Mouse (Mus musculus): ENCODE measurements around the gene Mutyh.
A peak's percentile ranks its signal among the peaks of the same experiment; 100 is the strongest.
"Not testable (repeated sequence)": the region's sequence is repeated elsewhere in the genome, so short reads cannot be mapped to it uniquely, and the experiment has no call there.

The Mutyh gene

DNA sequence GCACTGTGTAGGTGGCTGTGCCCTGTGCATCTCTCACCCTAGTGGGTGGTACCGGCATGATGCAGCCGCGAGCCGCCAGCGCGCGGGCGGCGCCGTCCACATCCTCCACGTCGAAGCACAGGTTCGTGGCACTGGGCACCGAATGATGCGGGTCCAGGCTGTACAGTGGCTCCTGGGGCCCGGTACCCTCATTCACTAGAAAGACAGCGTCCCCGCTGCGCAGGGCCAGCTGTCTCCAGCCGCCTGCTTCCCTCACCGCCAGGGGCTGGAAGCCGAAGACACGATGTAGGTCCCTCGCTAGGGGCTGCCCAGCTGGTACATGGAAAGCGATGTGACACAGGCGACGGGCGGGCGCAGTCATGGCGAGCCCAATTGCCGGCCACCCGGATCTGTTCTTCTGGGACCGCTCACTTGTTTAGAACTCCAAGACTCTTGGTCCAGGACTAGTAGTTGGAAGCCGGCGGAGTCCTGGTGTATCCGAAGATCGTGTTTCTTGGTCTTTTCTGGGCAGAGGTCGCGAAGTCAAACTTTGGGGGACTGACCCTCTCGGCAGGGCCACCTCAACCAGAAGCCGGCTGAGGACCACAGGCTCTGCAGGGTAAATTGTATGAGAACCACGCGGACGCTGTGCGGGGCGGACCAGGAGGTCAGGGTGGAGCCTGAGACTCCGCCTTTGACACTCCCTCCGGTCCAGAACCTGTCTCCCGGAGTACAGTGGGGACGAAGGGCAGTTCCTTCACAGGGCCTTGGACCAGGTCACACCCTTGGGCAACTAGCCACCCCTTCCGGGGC, 13.6 kb downstream of the Mutyh start:
- DNase-seq (ENCODE audit: low read depth, low spot score), result peak; percentile 73

DNA sequence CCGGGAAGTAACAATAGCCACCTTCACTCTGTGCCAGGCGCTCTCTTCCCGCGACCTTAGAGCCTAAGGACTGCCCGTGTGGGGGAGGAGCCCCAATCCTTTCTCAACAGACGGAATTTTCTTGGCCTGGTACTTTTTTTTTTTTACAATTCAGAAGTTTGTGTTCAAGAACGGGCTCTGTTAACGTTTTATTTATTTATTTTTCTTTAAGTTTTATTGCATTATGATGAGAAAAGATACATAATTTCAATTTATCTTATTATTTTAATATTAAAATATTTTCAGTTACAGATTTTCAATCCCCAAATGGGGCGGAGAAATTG, 14.1 kb downstream of the Mutyh start, which contains the start of gene Hpdl:
Gene Hpdl, minus strand, starts transcription at position 14 of the 323 bp plus-strand sequence.
- DNase-seq (ENCODE audit: low read depth, low spot score), result no peak

DNA sequence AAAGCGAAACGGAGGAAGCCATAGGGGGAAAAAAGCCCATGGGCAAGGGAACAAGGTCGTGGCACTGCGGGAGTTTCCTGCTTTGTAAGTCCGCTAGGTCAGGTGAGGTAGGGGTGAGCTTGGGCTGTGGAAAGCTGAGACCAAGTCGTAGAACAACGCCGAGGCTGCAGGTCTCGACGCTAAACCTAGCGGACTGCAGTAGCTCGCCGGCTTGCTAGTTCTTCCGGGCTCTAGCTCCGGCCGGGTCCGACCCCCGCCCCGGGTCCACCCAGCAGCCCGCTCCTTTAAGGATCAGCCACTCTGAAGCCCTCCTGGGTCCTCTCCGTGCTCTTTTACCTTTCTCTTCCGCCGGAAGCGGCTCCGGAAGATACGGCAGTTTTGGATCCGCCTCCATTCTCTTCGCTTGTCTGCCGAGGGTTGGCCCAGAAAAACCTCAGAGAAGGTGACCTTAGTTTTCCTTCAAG, 17.1 kb downstream of the Mutyh start:
- DNase-seq (ENCODE audit: low read depth, low spot score), result peak; percentile 69

DNA sequence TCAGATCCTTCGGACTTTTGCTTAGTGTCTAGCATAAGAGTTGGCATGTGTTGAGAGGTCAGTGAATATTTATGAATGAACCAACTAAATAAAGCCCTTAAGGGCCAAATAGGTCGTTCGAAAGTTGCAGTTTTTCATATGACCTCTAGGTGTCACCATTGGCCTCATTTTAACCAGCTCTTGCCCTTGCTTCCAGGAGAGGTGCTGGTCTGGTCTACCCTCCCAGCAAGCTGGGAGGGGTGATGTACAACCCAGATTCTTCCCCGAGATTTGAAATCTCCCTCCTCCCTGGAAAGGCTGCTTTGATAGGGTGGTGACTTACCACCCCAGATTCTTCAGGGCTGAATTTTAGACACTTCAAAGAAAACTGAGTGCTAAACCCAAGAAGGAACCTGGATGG, 20.3 kb downstream of the Mutyh start:
- peak; percentile 85 for DNase-seq (ENCODE audit: low read depth, low spot score)

DNA sequence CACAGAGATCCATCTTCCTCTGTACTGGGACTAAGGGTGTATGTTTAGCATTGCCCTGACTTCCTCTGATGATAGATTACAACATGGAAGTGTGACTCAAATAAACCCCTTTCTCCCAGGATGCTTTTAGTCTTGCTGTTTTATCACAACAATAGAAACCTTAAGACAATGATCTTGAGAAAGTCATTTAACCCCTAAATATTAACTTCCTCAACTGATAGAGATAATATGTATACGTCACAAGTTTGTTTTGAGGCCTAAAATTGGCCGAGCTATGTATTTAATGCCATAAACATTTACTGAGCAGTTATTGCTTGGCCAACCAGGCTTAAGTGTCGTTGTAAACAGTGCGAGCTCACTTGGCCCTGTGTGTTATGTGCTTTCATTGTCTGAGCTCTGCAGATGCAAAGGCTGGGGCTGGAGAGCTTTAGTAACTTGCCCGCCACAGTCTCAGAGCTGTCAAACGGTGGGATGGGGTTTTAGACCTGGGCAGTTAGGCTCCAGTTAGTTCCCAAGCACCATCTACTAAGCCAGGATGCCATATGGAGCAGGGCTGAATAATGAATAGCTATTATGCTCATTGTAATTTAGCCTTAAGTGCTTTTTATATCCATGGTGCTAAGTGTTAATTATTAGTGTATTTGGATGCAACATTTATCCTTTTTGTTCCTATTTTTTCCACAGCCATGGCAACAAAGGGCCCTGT, 22.0 kb downstream of the Mutyh start:
- DNase-seq (ENCODE audit: low read depth, low spot score), result no peak

DNA sequence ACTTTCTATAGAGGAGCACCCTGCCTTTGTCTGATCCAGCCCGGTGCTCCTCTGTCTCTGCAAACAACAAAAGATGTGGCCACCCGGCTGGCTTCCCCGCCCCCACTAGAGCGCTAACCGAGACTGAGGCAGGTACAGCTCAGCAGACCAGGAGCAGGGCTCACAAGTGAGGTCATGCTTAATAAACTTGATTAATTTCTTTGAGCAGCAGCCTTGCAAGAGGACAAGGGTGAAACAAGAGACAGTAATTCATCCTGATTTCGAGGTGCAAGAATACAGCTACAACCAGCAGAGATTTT, 22.5 kb downstream of the Mutyh start:
- no peak for DNase-seq (ENCODE audit: low read depth, low spot score)

DNA sequence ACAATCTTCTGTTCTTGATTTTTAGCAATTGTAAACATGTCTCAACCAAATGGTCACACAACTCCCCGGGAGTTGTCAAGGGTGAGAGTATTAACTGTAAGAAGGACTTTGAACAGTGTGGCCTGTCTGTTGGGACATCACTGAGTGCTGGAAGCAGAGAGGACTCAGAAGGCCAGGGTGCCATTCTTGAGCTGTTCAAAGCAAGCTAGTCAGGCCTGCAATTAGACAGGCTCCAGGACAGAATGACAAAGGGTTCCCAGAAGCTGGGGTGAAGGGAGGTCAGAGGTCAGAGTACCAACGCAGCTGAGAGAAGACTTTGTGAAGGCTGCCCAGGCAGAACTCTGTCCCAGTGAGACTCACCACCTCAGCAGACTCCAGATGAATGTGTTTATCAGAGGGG, 31.5 kb downstream of the Mutyh start:
- DNase-seq (ENCODE audit: low read depth, low spot score), result no peak

DNA sequence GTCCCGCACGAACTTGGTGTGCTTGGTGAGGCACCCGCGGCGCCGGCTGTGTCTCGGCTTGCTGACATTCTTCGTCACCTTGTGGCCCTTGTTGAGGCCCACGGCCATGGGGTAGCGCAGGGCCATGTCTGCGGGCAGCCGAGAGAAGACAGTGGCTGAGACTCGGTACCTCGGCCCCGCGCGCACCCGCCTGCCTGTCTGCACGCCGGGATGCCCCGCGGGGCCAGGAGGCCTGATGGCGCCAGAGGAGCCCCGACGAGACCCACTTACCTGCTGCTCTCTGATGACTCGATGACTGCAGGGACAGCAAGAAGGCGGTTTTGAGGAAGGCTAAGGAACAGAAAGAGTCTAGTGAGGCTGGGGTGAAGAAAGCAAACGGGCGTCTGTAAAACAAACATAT, 32.6 kb downstream of the Mutyh start:
- DNase-seq (ENCODE audit: low read depth, low spot score), result not testable (repeated sequence)

DNA sequence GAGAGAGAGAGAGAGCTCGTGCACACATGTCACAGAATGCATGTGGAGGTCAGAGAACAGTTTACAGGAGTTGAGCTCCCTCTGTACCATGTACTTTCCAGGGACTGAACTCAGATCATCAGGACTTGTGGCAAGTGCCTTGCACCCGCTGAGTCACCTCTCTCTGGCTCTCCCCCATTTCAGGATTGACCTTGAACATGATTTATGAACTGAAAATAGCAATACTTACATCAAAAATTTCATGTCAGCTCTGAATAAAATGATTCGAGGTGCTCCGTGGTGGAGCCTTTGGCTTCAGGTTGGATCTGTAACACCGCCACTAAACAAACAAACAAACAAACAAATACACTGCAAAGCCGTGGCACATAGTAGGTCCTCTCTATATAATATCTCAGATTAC, 33.3 kb downstream of the Mutyh start:
- DNase-seq (ENCODE audit: low read depth, low spot score), result no peak

DNA sequence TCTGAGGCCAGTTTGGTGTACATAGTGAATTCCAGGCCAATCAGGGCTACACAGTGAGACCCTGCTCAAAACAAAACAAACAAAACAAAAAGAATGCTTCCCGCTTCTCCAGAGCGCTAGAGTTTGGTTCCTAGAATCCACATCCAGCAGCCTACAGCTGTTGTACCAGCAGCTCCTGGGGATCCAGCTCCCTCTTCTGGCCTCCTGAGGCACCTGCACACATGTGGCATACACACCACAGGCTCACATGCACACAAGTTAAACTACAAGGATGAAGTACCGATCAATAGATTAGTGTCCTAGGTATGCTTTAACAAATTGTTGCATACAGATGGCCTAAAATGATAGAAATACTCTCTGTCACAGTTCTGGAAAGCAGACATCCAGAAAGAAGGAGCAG, 36.8 kb downstream of the Mutyh start:
- peak; percentile 46 for DNase-seq (ENCODE audit: low read depth, low spot score)

DNA sequence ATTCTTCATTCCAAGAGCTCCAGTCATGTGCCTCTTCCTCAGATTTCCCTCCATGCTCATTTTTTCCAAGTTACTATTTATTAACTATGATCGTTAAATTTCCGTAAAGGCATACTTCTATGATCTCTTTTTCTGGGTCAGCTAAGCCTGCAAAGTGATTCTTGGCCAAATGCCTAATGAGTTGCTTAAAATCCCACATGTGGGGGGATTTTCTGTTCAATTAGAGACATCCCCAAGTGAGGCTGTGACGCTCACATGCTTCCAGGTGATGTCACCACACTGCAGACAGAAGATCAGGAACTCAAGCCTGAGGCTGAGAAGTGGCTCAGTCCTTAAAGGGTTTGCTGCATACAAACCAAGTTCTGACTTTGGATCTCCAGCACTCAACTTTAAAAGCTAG, 42.4 kb downstream of the Mutyh start:
- DNase-seq (ENCODE audit: low read depth, low spot score), result no peak

DNA sequence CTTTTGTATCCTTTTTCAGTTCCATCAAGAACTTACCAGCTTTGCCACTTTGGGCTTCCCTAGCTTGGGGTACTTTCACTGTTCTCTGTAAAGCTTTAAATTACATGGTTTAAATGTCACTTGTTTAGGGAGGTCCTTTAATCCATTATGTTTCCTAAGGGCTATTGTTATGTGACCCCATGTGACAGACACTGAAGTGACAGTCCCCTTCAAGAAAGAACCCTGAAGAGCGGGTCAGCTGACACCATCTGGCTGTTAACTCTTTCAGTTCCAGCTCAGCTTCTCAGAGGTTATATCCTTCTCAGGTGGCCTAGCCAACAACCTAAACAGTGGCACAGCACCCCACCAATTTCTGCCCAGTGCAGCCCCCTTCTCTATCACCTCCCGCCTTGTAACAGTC, 46.8 kb downstream of the Mutyh start:
- DNase-seq (ENCODE audit: low read depth, low spot score), result no peak

DNA sequence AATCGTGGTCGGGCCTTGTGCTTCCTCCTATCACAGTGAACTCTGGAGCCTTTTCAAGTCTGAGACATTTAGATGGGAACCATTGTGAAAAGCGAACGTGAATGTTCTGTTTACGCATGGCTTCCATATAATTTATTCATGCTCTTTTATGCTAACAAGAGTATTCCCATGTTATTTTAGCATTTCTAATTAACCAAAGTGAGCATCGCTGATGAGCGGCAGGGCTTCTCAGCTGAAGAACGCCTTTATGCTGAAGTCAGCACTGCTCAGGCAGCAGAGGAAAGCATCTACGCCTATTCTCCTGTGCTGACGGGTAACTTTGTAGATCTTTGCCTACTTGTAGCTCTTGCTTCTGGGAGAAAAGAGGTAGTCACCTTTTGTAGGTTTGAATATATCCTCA, 49.7 kb downstream of the Mutyh start:
- DNase-seq (ENCODE audit: low read depth, low spot score), result no peak

DNA sequence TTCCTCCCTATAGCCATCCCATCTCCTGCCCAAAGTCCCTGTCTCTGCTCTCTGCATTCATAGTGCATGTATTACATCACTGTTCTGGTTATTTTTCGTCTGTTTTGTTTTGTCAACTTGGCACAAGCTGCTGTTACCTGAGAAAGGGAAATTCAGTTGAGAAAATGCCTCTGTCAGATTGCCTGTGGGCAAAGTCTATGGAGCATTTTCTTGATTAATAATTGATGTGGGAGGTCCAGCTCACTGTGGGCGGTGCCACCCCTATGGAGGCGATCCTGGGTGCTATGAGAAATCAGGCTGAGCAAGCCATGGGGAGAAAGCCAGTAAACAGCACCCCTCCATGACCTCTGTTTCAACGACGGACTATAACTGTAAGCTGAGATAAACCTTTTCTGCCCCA, 52.2 kb downstream of the Mutyh start:
- no peak for DNase-seq (ENCODE audit: low read depth, low spot score)

DNA sequence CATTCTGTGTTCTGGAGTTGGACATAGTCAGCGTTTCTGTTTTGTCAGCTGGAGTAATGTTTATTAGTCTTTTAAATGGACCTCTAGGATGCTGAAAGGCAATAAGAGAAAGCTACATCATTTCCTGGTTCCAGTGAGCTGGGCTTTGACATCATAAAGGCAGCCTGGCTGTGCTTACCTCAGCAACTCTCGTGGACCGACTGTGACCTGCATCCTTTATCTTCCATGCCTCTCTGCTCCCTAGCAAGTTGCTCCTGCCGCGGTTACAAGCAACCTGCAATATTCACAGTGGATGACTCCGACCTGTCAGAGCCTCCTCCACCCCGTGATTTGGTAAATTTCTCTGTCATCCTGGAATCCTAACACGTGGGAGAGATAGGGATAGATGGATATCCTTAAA, 54.5 kb downstream of the Mutyh start:
- DNase-seq (ENCODE audit: low read depth, low spot score), result no peak

Data from ES-CJ7 (cell line).